Mouse (Mus musculus) gastrocnemius, postnatal 14 days (tissue): ENCODE measurements around the gene Pheta2. TPM values are rescaled to one million over a fixed set of nuclear protein-coding genes. Genes with fewer than 3 reads are reported as not detected.
A peak's percentile ranks its signal among the peaks of the same experiment; 100 is the strongest.
"Not testable (repeated sequence)": the region's sequence is repeated elsewhere in the genome, so short reads cannot be mapped to it uniquely, and the experiment has no call there.

Experiments
- DNase-seq: peaks from one replicate; pipeline ENCODE4 v3.0.0; 2021; ENCODE audit warnings: mixed read lengths
- intact Hi-C: fragments of 180-260 bp; cut with DNase I; formaldehyde crosslinking; loops from one replicate; pipeline ENCODE4 v1.15.1; 2025; ENCODE audit warnings: low total_unique reads
- total RNA-seq, 2 experiments: library from RNA; stranded (reverse); gene quantifications; 2 replicates each; pipeline ENCODE4 v1.2.3; 2021

The Pheta2 gene
- total RNA-seq, 2 experiments from 2014 or later = 2.0 to 2.8 TPM

- intact Hi-C loops = no loop called here
- DNase-seq = peak; percentile 41
These were observed 22.8 kb downstream of the Pheta2 start for GRCm38 (mm10) chr15:82361459-82362018.

- DNase-seq = no peak
- intact Hi-C loops = no loop called here
These were observed 23.5 kb downstream of the Pheta2 start for GRCm38 (mm10) chr15:82362234-82362633.

- DNase-seq, intact Hi-C loops: not testable (repeated sequence)
These were observed 25.1 kb downstream of the Pheta2 start for GRCm38 (mm10) chr15:82363801-82364200.

GRCm38 (mm10) chr15:82364561-82364960, 25.8 kb downstream of the Pheta2 start:
- DNase-seq, intact Hi-C loops: not testable (repeated sequence)

- intact Hi-C loops = no loop called here
- no peak for DNase-seq
These were observed 29.4 kb downstream of the Pheta2 start for GRCm38 (mm10) chr15:82368146-82368545.

- intact Hi-C loops = no loop called here
- DNase-seq = no peak
These were observed 30.1 kb downstream of the Pheta2 start for GRCm38 (mm10) chr15:82368851-82369250.

GRCm38 (mm10) chr15:82372446-82372845, 33.7 kb downstream of the Pheta2 start:
- intact Hi-C loops = no loop called here
- DNase-seq = no peak

GRCm38 (mm10) chr15:82372991-82373390, 34.2 kb downstream of the Pheta2 start:
- intact Hi-C loops = no loop called here
- DNase-seq = no peak

GRCm38 (mm10) chr15:82374437-82374836, 35.7 kb downstream of the Pheta2 start:
- DNase-seq = no peak
- intact Hi-C loops = no loop called here

GRCm38 (mm10) chr15:82375855-82376254, 37.1 kb downstream of the Pheta2 start:
- intact Hi-C loops = no loop called here
- DNase-seq = no peak

- DNase-seq = peak; percentile 68
- intact Hi-C loops = no loop called here
These were observed 37.8 kb downstream of the Pheta2 start for GRCm38 (mm10) chr15:82376393-82377138.

GRCm38 (mm10) chr15:82377701-82378100, 39.0 kb downstream of the Pheta2 start:
- intact Hi-C loops = no loop called here
- no peak for DNase-seq

GRCm38 (mm10) chr15:82378261-82379180, 39.8 kb downstream of the Pheta2 start:
- intact Hi-C loops = no loop called here
- no peak for DNase-seq

GRCm38 (mm10) chr15:82379511-82379870, 40.7 kb downstream of the Pheta2 start:
- no peak for DNase-seq
- intact Hi-C loops = no loop called here

- peak; percentile 72 for DNase-seq
- intact Hi-C loops = no loop called here
These were observed 41.4 kb downstream of the Pheta2 start, which contains the start of gene Cyp2d22 for GRCm38 (mm10) chr15:82379871-82380713. Gene Cyp2d22, minus strand, starts transcription at chr15:82380260.

- no peak for DNase-seq
- intact Hi-C loops = no loop called here
These were observed 41.9 kb downstream of the Pheta2 start for GRCm38 (mm10) chr15:82380714-82381062.

GRCm38 (mm10) chr15:82382441-82382840, 43.7 kb downstream of the Pheta2 start:
- intact Hi-C loops = no loop called here
- no peak for DNase-seq

GRCm38 (mm10) chr15:82385729-82386128, 47.0 kb downstream of the Pheta2 start:
- no peak for DNase-seq
- intact Hi-C loops = no loop called here

GRCm38 (mm10) chr15:82389916-82390315, 51.2 kb downstream of the Pheta2 start:
- not testable (repeated sequence) for DNase-seq
- intact Hi-C loops = loop anchor here (10.0 kb wide), 1 partner anchor 55 kb away; no protein-coding TSS in a partner anchor
